Mouse (Mus musculus): ENCODE data around the gene Ildr2. TPM values are rescaled to one million over a fixed set of nuclear protein-coding genes. Genes with fewer than 3 reads are reported as not detected.

Ildr2 gene
- polyA plus RNA-seq, 1 experiment from 2014 or later, result 0.08 TPM

- DNase-seq (ENCODE audit: low spot score), result no peak
Measured at GRCm38 (mm10) chr1:166342060-166342459, 88.1 kb downstream of the Ildr2 start.

- DNase-seq (ENCODE audit: low spot score), result no peak
Measured at GRCm38 (mm10) chr1:166342539-166342938, 88.6 kb downstream of the Ildr2 start.

- DNase-seq (ENCODE audit: low spot score), result no peak
Measured at GRCm38 (mm10) chr1:166343586-166343985, 89.6 kb downstream of the Ildr2 start.

GRCm38 (mm10) chr1:166344300-166345077, 90.5 kb downstream of the Ildr2 start:
- DNase-seq (ENCODE audit: low spot score), result no peak

GRCm38 (mm10) chr1:166345602-166346001, 91.7 kb downstream of the Ildr2 start:
- no peak for DNase-seq (ENCODE audit: low spot score)

- no peak for DNase-seq (ENCODE audit: low spot score)
Measured at GRCm38 (mm10) chr1:166346906-166347305, 93.0 kb downstream of the Ildr2 start.

- DNase-seq (ENCODE audit: low spot score), result no peak
Measured at GRCm38 (mm10) chr1:166349341-166349740, 95.4 kb downstream of the Ildr2 start.

- no peak for DNase-seq (ENCODE audit: low spot score)
Measured at GRCm38 (mm10) chr1:166349751-166350150, 95.8 kb downstream of the Ildr2 start.

- DNase-seq (ENCODE audit: low spot score), result peak; percentile 52
Measured at GRCm38 (mm10) chr1:166360157-166360855, 106.4 kb downstream of the Ildr2 start.

GRCm38 (mm10) chr1:166360896-166361295, 107.0 kb downstream of the Ildr2 start:
- no peak for DNase-seq (ENCODE audit: low spot score)

- no peak for DNase-seq (ENCODE audit: low spot score)
Measured at GRCm38 (mm10) chr1:166361842-166362241, 107.9 kb downstream of the Ildr2 start.

GRCm38 (mm10) chr1:166362659-166363058, 108.7 kb downstream of the Ildr2 start:
- no peak for DNase-seq (ENCODE audit: low spot score)

GRCm38 (mm10) chr1:166363122-166363521, 109.2 kb downstream of the Ildr2 start:
- DNase-seq (ENCODE audit: low spot score), result no peak

Other genes with a start within 250 kb of the Ildr2 start
- gene Dusp27, start 126.2 kb upstream of the Ildr2 start, polyA plus RNA-seq (2015; fragmentation: Nextera tagmentation; extraction: Ambion mirVana), result 0.14 and 0.15 TPM in 2 replicates
- gene Gpa33, start 123.9 kb upstream of the Ildr2 start, polyA plus RNA-seq (2015; fragmentation: Nextera tagmentation; extraction: Ambion mirVana), result 0.31 and 0.44 TPM in 2 replicates
- gene Mael, start 15.4 kb upstream of the Ildr2 start, polyA plus RNA-seq (2015; fragmentation: Nextera tagmentation; extraction: Ambion mirVana), result not detected in 2 replicates
- gene Tada1, start 125.0 kb downstream of the Ildr2 start, polyA plus RNA-seq (2015; fragmentation: Nextera tagmentation; extraction: Ambion mirVana), result 53.7 and 54.1 TPM in 2 replicates
- gene Pogk, start 155.7 kb downstream of the Ildr2 start, polyA plus RNA-seq (2015; fragmentation: Nextera tagmentation; extraction: Ambion mirVana), result 3.1 and 3.4 TPM in 2 replicates
- not detected in 2 replicates for gene Gm4846, start 243.4 kb downstream of the Ildr2 start, polyA plus RNA-seq (2015; fragmentation: Nextera tagmentation; extraction: Ambion mirVana)

Data from thymus, postnatal 0 days (tissue).